Mouse (Mus musculus) monocyte, adult 5-6 weeks (primary cell): Measurements from ENCODE around the gene Tmem81. TPM values are rescaled to one million over a fixed set of nuclear protein-coding genes. Genes with fewer than 3 reads are reported as not detected.
"Not testable (repeated sequence)": the region's sequence is repeated elsewhere in the genome, so short reads cannot be mapped to it uniquely, and the experiment has no call there.

Source experiments
- ATAC-seq: fragments of 153-309, 156-312 bp; replicated peaks from 2 replicates; pipeline ENCODE4 v1.8.0; 2017; ENCODE audit warnings: mild to moderate bottlenecking; ENCODE audit not compliant: low TSS enrichment, insufficient number of reproducible peaks, severe bottlenecking, poor library complexity, low FRiP score
- total RNA-seq: library from RNA; stranded (forward); fragments of 200-1000, 200-491, 200-594 nt; gene quantifications from 3 replicates; pipeline ENCODE4 v1.2.3, GENCODE M21; 2017

Tmem81 gene
- total RNA-seq: 7.1 to 12.8 TPM (median 10.7 TPM) in 3 replicates

- ATAC-seq: no peak
Measured at GRCm38 (mm10) chr1:132506058-132506457, at the start of gene Tmem81. Gene Tmem81 (plus strand): TSS chr1:132506230.

GRCm38 (mm10) chr1:132464651-132465050 lies 41.4 kb upstream of the Tmem81 start:
- ATAC-seq: no peak

- ATAC-seq: no peak
Measured at GRCm38 (mm10) chr1:132468926-132469325, 37.1 kb upstream of the Tmem81 start.

GRCm38 (mm10) chr1:132469519-132469918 lies 36.5 kb upstream of the Tmem81 start:
- no peak for ATAC-seq

GRCm38 (mm10) chr1:132470031-132470430 lies 36.0 kb upstream of the Tmem81 start:
- not testable (repeated sequence) for ATAC-seq

GRCm38 (mm10) chr1:132471032-132471431 lies 35.0 kb upstream of the Tmem81 start:
- ATAC-seq: no peak; the same call in 1 of the 2 replicates

- ATAC-seq: no peak
Measured at GRCm38 (mm10) chr1:132471499-132471898, 34.5 kb upstream of the Tmem81 start.

GRCm38 (mm10) chr1:132472537-132472936 lies 33.5 kb upstream of the Tmem81 start:
- ATAC-seq: no peak

- ATAC-seq: no peak
Measured at GRCm38 (mm10) chr1:132474496-132474895, 31.5 kb upstream of the Tmem81 start.

- ATAC-seq: 0 out of 2 replicates have a peak, but pooled peaks have one; percentile 19
Measured at GRCm38 (mm10) chr1:132476575-132476927, 29.5 kb upstream of the Tmem81 start.

GRCm38 (mm10) chr1:132476928-132477691 lies 28.9 kb upstream of the Tmem81 start, which contains the start of gene Rbbp5:
Gene Rbbp5 (plus strand): TSS chr1:132477365.
- peak; percentile 87 for ATAC-seq

GRCm38 (mm10) chr1:132479438-132479837 lies 26.6 kb upstream of the Tmem81 start:
- ATAC-seq: no peak

- no peak for ATAC-seq
Measured at GRCm38 (mm10) chr1:132481619-132482018, 24.4 kb upstream of the Tmem81 start.

GRCm38 (mm10) chr1:132483234-132483633 lies 22.8 kb upstream of the Tmem81 start:
- no peak for ATAC-seq

GRCm38 (mm10) chr1:132483759-132484158 lies 22.3 kb upstream of the Tmem81 start:
- ATAC-seq: no peak

GRCm38 (mm10) chr1:132500535-132500934 lies 5.5 kb upstream of the Tmem81 start:
- no peak for ATAC-seq

GRCm38 (mm10) chr1:132505155-132505554 lies 875 bp upstream of the Tmem81 start:
- no peak for ATAC-seq

- no peak for ATAC-seq
Measured at GRCm38 (mm10) chr1:132506656-132507055, 626 bp downstream of the Tmem81 start.

- ATAC-seq: no peak
Measured at GRCm38 (mm10) chr1:132509771-132510170, 3.7 kb downstream of the Tmem81 start.

- no peak for ATAC-seq
Measured at GRCm38 (mm10) chr1:132511521-132511920, 5.5 kb downstream of the Tmem81 start.
